Mouse (Mus musculus): ENCODE results near the gene Crispld2.

Crispld2 gene

GRCm38 (mm10) chr8:120036111-120036510 is 43.9 kb downstream of the Crispld2 start:
- no peak for DNase-seq (ENCODE audit: low spot score)

- no peak for DNase-seq (ENCODE audit: low spot score)
These were observed 44.3 kb downstream of the Crispld2 start for GRCm38 (mm10) chr8:120036578-120036977.

- DNase-seq (ENCODE audit: low spot score): no peak
These were observed 45.0 kb downstream of the Crispld2 start for GRCm38 (mm10) chr8:120037199-120037598.

- no peak for DNase-seq (ENCODE audit: low spot score)
These were observed 45.4 kb downstream of the Crispld2 start for GRCm38 (mm10) chr8:120037611-120038010.

- no peak for DNase-seq (ENCODE audit: low spot score)
These were observed 46.5 kb downstream of the Crispld2 start for GRCm38 (mm10) chr8:120038741-120039140.

GRCm38 (mm10) chr8:120039313-120039919 is 47.2 kb downstream of the Crispld2 start:
- DNase-seq (ENCODE audit: low spot score): no peak

- DNase-seq (ENCODE audit: low spot score): no peak
These were observed 48.6 kb downstream of the Crispld2 start for GRCm38 (mm10) chr8:120040861-120041260.

- DNase-seq (ENCODE audit: low spot score): no peak
These were observed 50.5 kb downstream of the Crispld2 start for GRCm38 (mm10) chr8:120042542-120043312.

- no peak for DNase-seq (ENCODE audit: low spot score)
These were observed 52.7 kb downstream of the Crispld2 start for GRCm38 (mm10) chr8:120044907-120045306.

GRCm38 (mm10) chr8:120045471-120045870 is 53.2 kb downstream of the Crispld2 start:
- no peak for DNase-seq (ENCODE audit: low spot score)

- no peak for DNase-seq (ENCODE audit: low spot score)
These were observed 54.2 kb downstream of the Crispld2 start for GRCm38 (mm10) chr8:120046258-120047020.

- no peak for DNase-seq (ENCODE audit: low spot score)
These were observed 57.7 kb downstream of the Crispld2 start for GRCm38 (mm10) chr8:120049949-120050348.

GRCm38 (mm10) chr8:120050376-120050775 is 58.1 kb downstream of the Crispld2 start:
- no peak for DNase-seq (ENCODE audit: low spot score)

- peak; percentile 44 for DNase-seq (ENCODE audit: low spot score)
These were observed 58.8 kb downstream of the Crispld2 start for GRCm38 (mm10) chr8:120051006-120051405.

GRCm38 (mm10) chr8:120051908-120052307 is 59.7 kb downstream of the Crispld2 start:
- no peak for DNase-seq (ENCODE audit: low spot score)

GRCm38 (mm10) chr8:120052318-120052717 is 60.1 kb downstream of the Crispld2 start:
- DNase-seq (ENCODE audit: low spot score): no peak

- DNase-seq (ENCODE audit: low spot score): no peak
These were observed 62.6 kb downstream of the Crispld2 start for GRCm38 (mm10) chr8:120054833-120055232.

- no peak for DNase-seq (ENCODE audit: low spot score)
These were observed 64.8 kb downstream of the Crispld2 start for GRCm38 (mm10) chr8:120057078-120057477.

- no peak for DNase-seq (ENCODE audit: low spot score)
These were observed 70.5 kb downstream of the Crispld2 start for GRCm38 (mm10) chr8:120062742-120063141.

GRCm38 (mm10) chr8:120063326-120063725 is 71.1 kb downstream of the Crispld2 start:
- DNase-seq (ENCODE audit: low spot score): no peak

- DNase-seq (ENCODE audit: low spot score): no peak
These were observed 73.4 kb downstream of the Crispld2 start for GRCm38 (mm10) chr8:120065611-120066010.

- no peak for DNase-seq (ENCODE audit: low spot score)
These were observed 74.0 kb downstream of the Crispld2 start for GRCm38 (mm10) chr8:120066226-120066625.
